Mouse (Mus musculus) hindbrain, embryonic 14.5 days (tissue): ENCODE measurements around the gene Phrf1. TPM values are rescaled to one million over a fixed set of nuclear protein-coding genes. Genes with fewer than 3 reads are reported as not detected.
A peak's percentile ranks its signal among the peaks of the same experiment; 100 is the strongest.

Source experiments
- ATAC-seq: fragments of 200-750 bp; cut with Nextera tagmentation; 2 replicates; pipeline ENCODE4 v1.8.0; 2017; ENCODE audit warnings: moderate number of reproducible peaks, mild to moderate bottlenecking, moderate TSS enrichment, moderate library complexity; ENCODE audit not compliant: low FRiP score
- DNase-seq: peaks from one replicate; pipeline ENCODE4 v3.0.0-alpha.2; 2015; ENCODE audit warnings: low spot score
- H3K27ac ChIP-seq: fragments of 300-500 bp; sonication (generic); 2 replicates; pipeline ENCODE4 v1.5.1; 2014; ENCODE audit warnings: mild to moderate bottlenecking, moderate library complexity
- H3K27me3 ChIP-seq: fragments of 300-500 bp; sonication (generic); 2 replicates; pipeline ENCODE4 v1.6.1; 2014; ENCODE audit warnings: mild to moderate bottlenecking, low read length, mixed read lengths; ENCODE audit not compliant: control insufficient read depth, insufficient read depth
- H3K36me3 ChIP-seq: fragments of 300-500 bp; sonication (generic); replicated peaks from 2 replicates; pipeline ENCODE4 v1.6.1; 2014; ENCODE audit not compliant: control insufficient read depth, insufficient read depth
- H3K4me1 ChIP-seq: fragments of 300-500 bp; sonication (generic); replicated peaks from 2 replicates; pipeline ENCODE4 v1.6.1; 2014; ENCODE audit warnings: antibody characterized with exemption, low read length, mixed read lengths; ENCODE audit not compliant: control insufficient read depth, insufficient read depth
- H3K4me2 ChIP-seq: fragments of 300-500 bp; sonication (generic); replicated peaks from 2 replicates; pipeline ENCODE4 v1.6.1; 2014; ENCODE audit warnings: mild to moderate bottlenecking, moderate library complexity
- H3K4me3 ChIP-seq: fragments of 300-500 bp; sonication (generic); replicated peaks from 2 replicates; pipeline ENCODE4 v1.5.1; 2014; ENCODE audit warnings: mild to moderate bottlenecking, low read length
- H3K9ac ChIP-seq: fragments of 300-500 bp; sonication (generic); 2 replicates; pipeline ENCODE4 v1.6.1; 2014
- H3K9me3 ChIP-seq: fragments of 300-500 bp; sonication (generic); 2 replicates; pipeline ENCODE4 v1.6.1; 2016; ENCODE audit warnings: low read length; ENCODE audit not compliant: control insufficient read depth
- WGBS: fragments of 180-500 bp; shearing (Covaris S2); extraction: QIAGEN DNeasy Blood & Tissue Kit; methylation state at CpG from one replicate; pipeline ENCODE4 v1.1.7; 2014; 5-methylcytosine and 5-hydroxymethylcytosine counted together
- polyA plus RNA-seq: library from polyadenylated mRNA; unstranded; fragments of >200 nt; fragmentation: Nextera tagmentation; extraction: Ambion mirVana; gene quantifications from 2 replicates; pipeline ENCODE4 v1.2.1, GENCODE M21; 2014

The Phrf1 gene
- polyA plus RNA-seq, 1 experiment from 2014 or later, result 63.5 TPM

DNA sequence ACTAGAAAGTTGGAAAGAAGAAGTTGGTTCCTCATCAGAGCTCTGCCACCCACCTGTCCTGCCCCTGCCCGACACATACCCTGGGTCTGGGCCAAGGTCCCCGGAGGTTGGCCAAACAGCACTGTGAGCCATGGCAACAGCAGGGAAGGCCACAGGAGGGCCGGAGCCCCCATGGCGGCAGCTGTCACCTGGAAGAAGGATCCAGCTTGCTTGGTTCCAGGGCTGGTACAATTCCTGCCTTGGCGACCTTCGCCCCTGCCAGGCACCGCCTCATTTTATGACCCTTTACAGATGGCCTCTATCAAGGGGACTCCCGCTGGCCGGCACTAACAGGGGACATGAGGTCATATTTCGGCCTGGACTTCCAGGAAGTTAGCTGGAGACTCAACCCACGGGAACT lies 48.0 kb downstream of the Phrf1 start, which contains the start of gene Cdhr5:
Cdhr5 (minus strand) TSS at position 241 of the 400 bp plus-strand sequence.
- Histone ChIP-seq H3K4me1 (peaks cover 9% of the 10 kb centered on the region; the same call in 1 of the 2 replicates), H3K4me2 (no peak within 1 kb of the TSS), H3K27ac (no peak within 1 kb of the TSS), H3K9ac (no peak within 1 kb of the TSS), H3K4me3 (no peak within 1 kb of the TSS), H3K27me3 (no peaks in the 10 kb centered on the region), H3K9me3 (no peaks in the 10 kb centered on the region), H3K36me3 (no peaks in the 10 kb centered on the region)
- no peak for ATAC-seq
- no peak for DNase-seq
- WGBS, result 75% methylated on average over 11 of the region's 11 CpGs

DNA sequence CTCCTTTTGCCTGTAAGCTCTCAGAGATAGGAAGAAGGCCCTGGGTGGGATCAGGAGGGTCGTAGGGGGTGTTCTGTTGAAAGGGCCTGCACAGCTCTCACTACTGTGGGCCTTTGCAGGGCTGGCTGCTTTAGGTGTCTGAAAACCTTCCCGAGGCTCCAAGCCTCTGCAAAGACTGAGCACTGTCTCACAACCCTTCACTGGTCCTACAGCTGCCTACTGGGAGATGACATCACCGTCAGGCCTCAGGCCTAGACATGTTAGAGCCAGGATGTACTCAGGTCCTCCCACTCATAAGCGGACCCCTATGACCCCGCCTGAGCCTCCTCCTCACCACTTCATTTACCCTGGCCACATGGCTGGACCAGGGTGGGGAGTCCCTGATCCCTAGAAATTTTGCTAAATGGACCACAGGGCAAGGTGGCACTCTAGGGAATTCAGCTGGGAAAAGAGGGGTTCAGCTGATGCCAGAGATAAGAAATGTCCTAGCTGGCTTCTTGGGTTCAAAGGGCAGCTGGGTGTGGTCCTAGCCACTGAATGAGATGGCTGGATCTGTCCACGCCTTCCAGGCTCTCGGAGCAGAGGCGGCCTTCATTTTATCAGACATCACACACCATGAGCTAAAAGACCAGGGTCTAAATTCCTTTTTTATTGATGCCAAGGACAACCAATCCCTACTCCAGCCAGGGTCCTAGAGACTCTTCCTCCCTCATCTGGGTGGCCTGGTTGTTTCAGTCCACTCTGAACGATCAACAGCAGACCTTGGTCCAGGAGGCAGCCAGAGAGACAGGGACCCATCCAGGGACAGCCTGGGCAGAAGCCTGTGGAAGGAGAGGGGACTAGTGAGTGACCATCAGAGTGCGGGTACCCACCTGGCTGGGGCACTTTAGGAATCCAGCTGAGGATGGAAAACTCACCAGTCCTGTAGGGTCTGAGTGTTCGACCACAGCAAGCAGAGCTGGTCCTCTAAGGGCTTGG lies 49.4 kb downstream of the Phrf1 start:
- H3K4me1 ChIP-seq, result peaks cover 9% of the 10 kb centered on the region; the same call in 1 of the 2 replicates
- no peaks in the 10 kb centered on the region for H3K27me3 ChIP-seq
- DNase-seq (no peak), ATAC-seq (no peak)
- H3K27ac ChIP-seq, result no peak overlapping the region
- 0 out of 2 replicates have a peak overlapping the region, but pooled peaks have one; percentile 65 for H3K9ac ChIP-seq
- no peaks in the 10 kb centered on the region for H3K36me3 ChIP-seq
- no peak overlapping the region for H3K4me3 ChIP-seq
- H3K4me2 ChIP-seq, result peak overlapping the region; percentile 97
- WGBS, result 78% methylated on average over 11 of the region's 11 CpGs
- H3K9me3 ChIP-seq, result no peaks in the 10 kb centered on the region

DNA sequence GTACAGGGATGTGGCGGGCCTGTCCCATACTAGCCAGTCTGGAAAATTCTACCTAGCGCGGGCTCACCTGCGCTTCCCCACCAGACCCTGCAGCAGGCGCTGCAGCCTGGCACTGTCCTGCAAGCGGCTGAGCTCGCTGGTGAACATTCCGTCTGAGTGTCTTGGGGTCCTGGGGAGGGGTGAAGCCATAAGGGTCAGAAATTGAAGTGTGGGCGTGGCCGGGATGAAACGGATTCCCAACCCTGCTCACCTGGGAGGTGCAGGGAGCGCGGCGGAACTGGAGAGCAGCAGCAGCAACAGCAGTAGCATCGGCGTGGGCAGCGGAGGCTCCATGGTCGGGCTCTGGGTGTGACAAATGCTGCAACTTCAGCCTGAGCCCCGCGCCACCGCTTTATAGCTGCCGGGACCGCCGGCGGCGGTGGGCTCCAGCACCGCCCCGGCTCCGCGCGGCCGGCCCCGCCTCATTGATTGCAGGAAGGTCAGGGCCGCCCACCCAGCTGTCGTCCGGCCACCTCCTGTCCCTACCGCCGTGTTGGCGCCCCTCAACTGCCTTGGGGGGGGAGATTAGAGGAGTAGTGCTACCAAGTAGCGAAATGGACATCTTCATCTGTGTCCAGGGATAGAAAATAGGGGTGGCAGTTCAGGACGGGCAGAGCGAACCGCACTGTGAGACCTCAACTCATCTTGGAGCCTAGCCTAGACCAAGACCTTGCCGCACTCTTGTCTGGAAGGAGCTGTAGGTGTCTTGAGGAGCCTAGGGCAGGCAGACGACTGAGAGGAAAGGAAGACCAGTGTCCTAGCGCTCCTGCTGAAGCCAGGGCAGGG lies 50.4 kb downstream of the Phrf1 start, which contains the start of gene Sct:
Sct (minus strand) TSS at position 368 of the 825 bp plus-strand sequence.
- ATAC-seq, result peak; percentile 79
- Histone ChIP-seq H3K4me3 (peak within 1 kb of the TSS; percentile 42), H3K36me3 (no peaks in the 10 kb centered on the region), H3K27ac (no peak within 1 kb of the TSS), H3K27me3 (no peaks in the 10 kb centered on the region), H3K9me3 (no peaks in the 10 kb centered on the region), H3K4me2 (peak within 1 kb of the TSS; percentile 97), H3K4me1 (peaks cover 9% of the 10 kb centered on the region; the same call in 1 of the 2 replicates), H3K9ac (peak within 1 kb of the TSS; percentile 65)
- WGBS, result 3% methylated on average over 44 of the region's 46 CpGs
- DNase-seq, result peak; percentile 50

DNA sequence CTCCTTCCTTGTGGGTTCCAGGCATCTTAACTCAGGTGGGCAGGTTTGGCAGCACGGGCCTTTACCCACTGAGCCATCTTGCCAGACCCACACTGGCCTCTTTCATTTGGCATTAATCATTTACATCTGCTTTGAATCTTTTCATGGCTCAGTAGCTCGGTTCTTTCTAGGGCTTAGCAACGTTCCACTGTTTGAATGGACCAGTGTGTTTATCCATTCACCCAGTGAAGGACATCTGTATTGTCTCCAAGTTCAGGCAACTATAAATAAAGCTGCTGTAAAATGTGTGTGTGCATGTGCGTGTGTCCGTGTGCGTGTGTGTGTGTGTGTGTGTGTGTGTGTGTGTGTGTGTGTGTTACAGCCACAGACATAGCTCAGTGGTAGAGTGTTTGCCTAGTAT lies 52.9 kb downstream of the Phrf1 start:
- WGBS, result 42% methylated on average over 6 of the region's 6 CpGs
- ATAC-seq, result no peak
- Histone ChIP-seq H3K9me3 (no peaks in the 10 kb centered on the region), H3K36me3 (no peaks in the 10 kb centered on the region), H3K4me1 (peaks cover 9% of the 10 kb centered on the region; the same call in 1 of the 2 replicates), H3K27ac (no peak overlapping the region), H3K4me3 (no peak overlapping the region), H3K27me3 (no peaks in the 10 kb centered on the region), H3K9ac (no peak overlapping the region), H3K4me2 (no peak overlapping the region)
- DNase-seq, result no peak

DNA sequence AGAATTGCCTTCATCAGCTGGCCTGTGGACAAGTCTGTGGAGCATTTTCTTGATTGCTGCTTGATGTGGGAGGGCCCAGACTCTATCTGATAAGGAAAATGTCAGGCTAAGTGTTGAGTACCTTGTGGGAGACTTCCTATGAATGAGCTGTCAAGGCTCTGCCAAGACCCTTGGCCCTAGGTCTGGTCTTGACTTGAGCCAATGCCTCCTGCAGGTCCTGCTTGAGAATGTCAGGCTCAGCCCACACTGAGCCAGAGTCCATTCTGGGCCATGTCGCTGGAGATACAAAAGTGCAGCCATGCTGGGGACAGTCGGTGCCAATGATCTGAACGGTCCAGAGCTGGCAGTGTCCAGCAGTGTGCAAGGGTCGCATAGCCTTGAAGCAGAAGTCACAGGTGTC lies 54.2 kb downstream of the Phrf1 start:
- Histone ChIP-seq H3K4me2 (no peak overlapping the region), H3K36me3 (no peaks in the 10 kb centered on the region), H3K9ac (no peak overlapping the region), H3K9me3 (no peaks in the 10 kb centered on the region), H3K4me3 (no peak overlapping the region), H3K4me1 (peaks cover 9% of the 10 kb centered on the region; the same call in 1 of the 2 replicates), H3K27ac (no peak overlapping the region), H3K27me3 (no peaks in the 10 kb centered on the region)
- ATAC-seq, result no peak
- DNase-seq, result no peak
- 90% methylated on average over 4 of the region's 4 CpGs for WGBS

DNA sequence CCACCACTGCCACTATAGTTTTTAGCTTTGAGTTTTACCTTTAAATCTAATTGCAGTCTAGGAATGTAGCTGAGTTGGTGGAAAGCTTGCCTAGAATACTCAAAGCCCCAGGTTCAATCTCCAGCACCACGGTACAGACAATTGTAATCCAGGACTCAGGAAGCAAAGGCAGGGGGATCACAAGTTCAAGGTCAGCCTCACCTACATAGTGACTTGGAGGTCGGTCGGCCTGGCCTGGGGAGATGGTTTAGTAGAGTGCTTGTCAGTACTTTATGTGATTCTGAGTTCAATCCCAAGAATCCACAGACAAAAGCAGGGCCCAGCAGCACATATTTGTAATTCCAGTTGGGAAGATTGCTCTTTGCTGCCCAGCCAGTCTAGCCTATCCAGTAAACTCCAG lies 59.5 kb downstream of the Phrf1 start:
- no peak overlapping the region for H3K27ac ChIP-seq
- H3K4me3 ChIP-seq, result no peak overlapping the region
- H3K4me1 ChIP-seq, result 0 out of 2 replicates have a peak, but pooled peaks cover 5% of the 10 kb centered on the region
- 88% methylated on average over 3 of the region's 3 CpGs for WGBS
- H3K9me3 ChIP-seq, result no peaks in the 10 kb centered on the region
- DNase-seq (no peak), ATAC-seq (no peak)
- H3K4me2 ChIP-seq, result no peak overlapping the region
- no peak overlapping the region for H3K9ac ChIP-seq
- peaks cover 20% of the 10 kb centered on the region for H3K27me3 ChIP-seq
- H3K36me3 ChIP-seq, result no peaks in the 10 kb centered on the region

DNA sequence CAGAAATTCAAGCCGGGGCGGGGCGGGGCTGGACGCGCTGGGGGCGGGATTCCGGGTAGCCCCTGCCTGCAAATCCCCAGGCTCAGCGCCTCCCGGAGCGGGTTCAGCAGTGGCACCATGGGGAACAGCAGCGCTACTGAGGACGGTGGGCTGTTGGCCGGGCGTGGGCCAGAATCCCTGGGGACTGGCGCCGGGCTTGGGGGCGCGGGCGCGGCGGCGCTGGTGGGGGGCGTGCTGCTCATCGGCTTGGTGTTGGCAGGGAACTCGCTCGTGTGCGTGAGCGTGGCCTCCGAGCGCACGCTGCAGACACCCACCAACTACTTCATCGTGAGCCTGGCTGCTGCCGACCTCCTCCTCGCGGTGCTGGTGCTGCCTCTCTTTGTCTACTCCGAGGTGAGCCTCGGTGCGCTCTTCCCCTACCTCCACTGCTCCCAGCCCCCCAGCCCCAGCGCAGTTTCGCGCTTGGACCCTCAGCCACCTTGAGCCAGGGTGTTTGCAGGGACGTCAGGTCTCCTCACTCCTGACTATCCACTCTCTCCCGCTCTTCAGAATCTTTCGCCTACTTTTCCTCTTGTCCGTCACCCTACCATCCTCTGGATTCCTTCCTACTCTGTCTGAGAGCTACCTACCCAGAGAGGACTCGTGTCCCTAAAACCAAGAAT lies 63.5 kb downstream of the Phrf1 start, which contains the start of gene Drd4:
Drd4 (plus strand) TSS at position 86 of the 662 bp plus-strand sequence.
- Histone ChIP-seq H3K4me3 (peak within 1 kb of the TSS; percentile 53), H3K9ac (peak within 1 kb of the TSS; percentile 80), H3K9me3 (no peaks in the 10 kb centered on the region), H3K27ac (no peak within 1 kb of the TSS), H3K4me1 (peaks cover 16% of the 10 kb centered on the region; the same call in 1 of the 2 replicates), H3K27me3 (peaks cover 51% of the 10 kb centered on the region), H3K4me2 (peak within 1 kb of the TSS; percentile 98), H3K36me3 (peaks cover 10% of the 10 kb centered on the region)
- 2% methylated on average over 38 of the region's 46 CpGs for WGBS
- DNase-seq (peak; percentile 34), ATAC-seq (peak; percentile 62)

DNA sequence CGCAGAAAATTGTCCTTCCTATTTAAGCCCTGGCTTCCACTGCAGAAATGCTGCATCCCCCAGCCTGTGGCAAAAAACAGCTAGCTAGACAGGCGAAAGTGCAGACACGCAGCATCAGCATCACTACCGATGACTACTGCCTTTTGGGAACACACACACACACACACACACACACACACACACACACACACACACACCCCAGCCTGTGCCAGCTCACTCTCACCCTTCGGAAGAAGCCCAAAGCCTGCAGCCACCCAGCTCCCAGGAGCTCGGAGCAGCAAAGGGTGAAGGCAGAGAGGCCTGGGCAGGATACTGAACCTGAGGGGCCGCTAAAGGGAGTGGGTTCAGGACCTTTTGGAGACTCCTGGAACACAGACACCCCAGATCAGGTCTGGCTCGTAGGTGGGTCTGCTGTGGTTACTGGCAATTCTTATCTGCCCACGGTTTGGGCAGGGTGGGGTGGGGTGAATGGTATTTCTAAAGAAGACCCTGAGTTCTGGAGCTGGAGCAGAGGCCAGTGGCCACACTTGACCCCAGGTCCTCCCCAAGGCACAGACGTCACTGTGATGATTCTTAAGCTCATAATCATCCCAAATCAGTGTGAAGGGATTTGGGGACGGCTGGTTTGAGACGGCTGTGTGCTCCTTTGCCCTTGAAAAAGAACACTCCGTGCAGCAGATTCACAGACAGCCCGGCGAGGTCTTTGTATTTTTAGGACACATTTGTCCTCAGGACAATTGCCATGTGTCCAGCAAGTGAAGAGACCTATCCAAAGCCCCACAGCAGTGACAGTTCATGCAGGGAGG lies 64.2 kb downstream of the Phrf1 start:
- DNase-seq (no peak), ATAC-seq (0 out of 2 replicates have a peak, but pooled peaks have one; percentile 28)
- no peaks in the 10 kb centered on the region for H3K9me3 ChIP-seq
- peaks cover 51% of the 10 kb centered on the region for H3K27me3 ChIP-seq
- peak overlapping the region; percentile 53 for H3K4me3 ChIP-seq
- peaks cover 16% of the 10 kb centered on the region; the same call in 1 of the 2 replicates for H3K4me1 ChIP-seq
- peaks cover 17% of the 10 kb centered on the region for H3K36me3 ChIP-seq
- WGBS, result 29% methylated on average over 15 of the region's 15 CpGs
- no peak overlapping the region for H3K27ac ChIP-seq
- H3K9ac ChIP-seq, result peak overlapping the region; percentile 80
- H3K4me2 ChIP-seq, result peak overlapping the region; percentile 98
